Mouse (Mus musculus) embryonic facial prominence, embryonic 14.5 days (tissue): ENCODE data around the gene Chpf. TPM values are rescaled to one million over a fixed set of nuclear protein-coding genes. Genes with fewer than 3 reads are reported as not detected.

Experiments
- ATAC-seq: fragments of 200-750 bp; cut with Nextera tagmentation; 2 replicates; pipeline ENCODE4 v1.8.0; 2017; ENCODE audit warnings: low read depth, moderate number of reproducible peaks, moderate TSS enrichment
- DNase-seq: peaks from one replicate; pipeline ENCODE4 v3.0.0-alpha.2; 2015; ENCODE audit warnings: low spot score
- H3K27ac ChIP-seq: fragments of 300-500 bp; sonication (generic); replicated peaks from 2 replicates; pipeline ENCODE4 v1.5.1; 2014; ENCODE audit warnings: low read depth, mild to moderate bottlenecking, low read length, moderate library complexity
- H3K27me3 ChIP-seq: fragments of 300-500 bp; sonication (generic); replicated peaks from 2 replicates; pipeline ENCODE4 v1.6.1; 2014; ENCODE audit warnings: low read length; ENCODE audit not compliant: control insufficient read depth, insufficient read depth
- H3K36me3 ChIP-seq: fragments of 300-500 bp; sonication (generic); 2 replicates; pipeline ENCODE4 v1.6.1; 2014; ENCODE audit warnings: low read length, mixed read lengths; ENCODE audit not compliant: control insufficient read depth, insufficient read depth
- H3K4me1 ChIP-seq: fragments of 300-500 bp; sonication (generic); 2 replicates; pipeline ENCODE4 v1.6.1; 2014; ENCODE audit warnings: antibody characterized with exemption, low read length; ENCODE audit not compliant: control insufficient read depth, insufficient read depth
- H3K4me2 ChIP-seq: fragments of 300-500 bp; sonication (generic); 2 replicates; pipeline ENCODE4 v1.6.1; 2014; ENCODE audit warnings: low read depth, mild to moderate bottlenecking, low read length, moderate library complexity, mixed read lengths
- H3K4me3 ChIP-seq: fragments of 300-500 bp; sonication (generic); 2 replicates; pipeline ENCODE4 v1.5.1; 2014; ENCODE audit warnings: low read depth, mild to moderate bottlenecking, low read length
- H3K9ac ChIP-seq: fragments of 300-500 bp; sonication (generic); 2 replicates; pipeline ENCODE4 v1.6.1; 2014; ENCODE audit warnings: low read depth, mild to moderate bottlenecking, low read length, moderate library complexity, mixed read lengths
- H3K9me3 ChIP-seq: fragments of 300-500 bp; sonication (generic); 2 replicates; pipeline ENCODE4 v1.6.1; 2016; ENCODE audit warnings: low read length; ENCODE audit not compliant: control insufficient read depth
- WGBS: fragments of 180-500 bp; shearing (Covaris S2); extraction: QIAGEN DNeasy Blood & Tissue Kit; methylation state at CpG from one replicate; pipeline ENCODE4 v1.1.7; 2014; 5-methylcytosine and 5-hydroxymethylcytosine counted together
- polyA plus RNA-seq: library from polyadenylated mRNA; unstranded; fragments of >200 nt; fragmentation: Nextera tagmentation; extraction: Ambion mirVana; gene quantifications from 2 replicates; pipeline ENCODE4 v1.2.1, GENCODE M21; 2014

The Chpf gene
- polyA plus RNA-seq, 1 experiment from 2014 or later = 65.1 TPM

DNA sequence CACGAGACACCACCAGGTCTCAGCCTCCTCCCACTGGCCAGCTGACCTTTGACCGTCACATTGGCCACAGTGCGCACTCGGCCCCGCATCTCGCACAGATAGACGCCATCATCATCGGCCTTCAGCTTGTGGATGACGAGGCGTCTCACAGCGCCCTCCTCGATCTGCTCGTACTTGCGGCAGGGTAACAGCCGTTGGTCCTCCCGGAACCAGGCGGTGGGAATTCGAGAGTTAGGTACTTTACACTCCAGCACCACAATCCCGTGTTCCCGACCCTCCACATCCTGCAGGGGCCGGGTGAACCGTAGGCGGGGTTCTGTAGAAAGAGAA is 24.5 kb upstream of the Chpf start:
- ATAC-seq (no peak), DNase-seq (no peak)
- Histone ChIP-seq H3K4me2 (peak overlapping the region; percentile 96), H3K36me3 (peaks cover 51% of the 10 kb centered on the region), H3K4me3 (peak overlapping the region; percentile 92; the same call in 1 of the 2 replicates), H3K9ac (no peak overlapping the region), H3K9me3 (no peaks in the 10 kb centered on the region), H3K27me3 (no peaks in the 10 kb centered on the region), H3K27ac (no peak overlapping the region), H3K4me1 (peaks cover 24% of the 10 kb centered on the region)
- WGBS = 72% methylated on average over 23 of the region's 23 CpGs

DNA sequence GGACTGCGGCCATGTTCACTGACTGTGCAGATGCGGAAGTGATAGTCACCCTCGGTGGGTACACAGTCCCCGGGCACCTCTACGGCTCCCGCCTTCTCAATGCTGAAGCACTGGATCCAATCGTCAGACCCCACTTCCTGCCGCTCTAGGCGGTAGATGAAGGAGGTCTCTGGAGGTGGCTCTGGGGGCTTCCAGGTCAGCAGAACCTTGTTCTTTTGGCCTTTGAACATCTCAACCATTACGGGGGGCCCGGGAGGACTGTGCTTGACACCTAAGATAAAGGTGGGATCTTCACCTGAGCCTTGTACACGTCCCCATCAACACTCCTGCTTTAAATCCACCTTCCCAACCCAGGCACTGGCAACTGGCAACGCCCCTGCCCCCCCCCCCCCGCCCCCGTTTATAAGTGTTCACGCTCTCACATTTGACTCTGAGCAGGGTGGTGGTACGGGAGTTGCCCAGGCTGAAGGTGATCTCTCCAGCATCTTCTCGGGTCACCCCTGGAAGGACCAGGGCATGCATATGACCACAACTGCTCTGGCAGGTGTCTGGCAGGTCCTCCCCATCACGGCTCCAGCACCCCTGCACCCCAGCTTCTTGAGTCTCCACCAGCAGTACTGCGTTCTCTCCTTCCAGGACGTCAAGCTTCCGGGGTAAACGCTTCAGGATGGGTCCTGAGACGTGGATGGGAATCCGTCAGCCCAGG is 24.0 kb upstream of the Chpf start:
- no peak overlapping the region for H3K9ac ChIP-seq
- no peak overlapping the region for H3K4me3 ChIP-seq
- DNase-seq (no peak), ATAC-seq (no peak)
- WGBS = 88% methylated on average over 22 of the region's 25 CpGs
- H3K36me3 ChIP-seq = peaks cover 56% of the 10 kb centered on the region
- H3K9me3 ChIP-seq = no peaks in the 10 kb centered on the region
- peak overlapping the region; percentile 96 for H3K4me2 ChIP-seq
- no peaks in the 10 kb centered on the region for H3K27me3 ChIP-seq
- H3K27ac ChIP-seq = no peak overlapping the region
- H3K4me1 ChIP-seq = peaks cover 24% of the 10 kb centered on the region

- no peak overlapping the region for H3K4me2 ChIP-seq
- no peak overlapping the region for H3K27ac ChIP-seq
- H3K9ac ChIP-seq = no peak overlapping the region
- ATAC-seq (no peak), DNase-seq (no peak)
- 94% methylated on average over 9 of the region's 9 CpGs for WGBS
- no peaks in the 10 kb centered on the region for H3K27me3 ChIP-seq
- no peak overlapping the region for H3K4me3 ChIP-seq
- no peaks in the 10 kb centered on the region for H3K9me3 ChIP-seq
- peaks cover 68% of the 10 kb centered on the region for H3K36me3 ChIP-seq
- H3K4me1 ChIP-seq = peaks cover 16% of the 10 kb centered on the region
These were observed 22.8 kb upstream of the Chpf start for GRCm38 (mm10) chr1:75501905-75502304.

DNA sequence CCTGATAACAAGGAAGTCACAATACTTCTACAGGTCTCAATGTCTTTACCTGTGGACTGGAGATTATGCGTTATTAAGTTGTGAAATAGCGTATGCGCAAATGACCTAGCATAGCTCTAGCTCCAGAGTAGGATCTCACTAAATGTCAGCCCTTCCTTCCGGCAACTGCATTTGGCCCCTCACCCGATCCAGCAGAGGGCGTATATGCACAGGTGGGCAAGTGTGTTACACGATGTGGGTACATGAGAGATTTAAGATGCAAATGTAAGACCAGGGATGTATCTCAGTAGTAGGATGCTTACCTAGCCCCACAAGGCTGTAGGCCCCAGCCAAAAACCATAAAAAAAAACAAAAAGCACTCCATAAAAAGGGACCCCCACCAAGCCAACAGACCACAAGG is 20.3 kb upstream of the Chpf start:
- H3K27me3 ChIP-seq = no peaks in the 10 kb centered on the region
- H3K27ac ChIP-seq = no peak overlapping the region
- peaks cover 89% of the 10 kb centered on the region for H3K36me3 ChIP-seq
- no peak overlapping the region for H3K9ac ChIP-seq
- WGBS = 82% methylated on average over 7 of the region's 7 CpGs
- ATAC-seq (no peak), DNase-seq (no peak)
- no peak overlapping the region for H3K4me3 ChIP-seq
- H3K4me1 ChIP-seq = peaks cover 3% of the 10 kb centered on the region
- no peak overlapping the region for H3K4me2 ChIP-seq
- no peaks in the 10 kb centered on the region for H3K9me3 ChIP-seq

DNA sequence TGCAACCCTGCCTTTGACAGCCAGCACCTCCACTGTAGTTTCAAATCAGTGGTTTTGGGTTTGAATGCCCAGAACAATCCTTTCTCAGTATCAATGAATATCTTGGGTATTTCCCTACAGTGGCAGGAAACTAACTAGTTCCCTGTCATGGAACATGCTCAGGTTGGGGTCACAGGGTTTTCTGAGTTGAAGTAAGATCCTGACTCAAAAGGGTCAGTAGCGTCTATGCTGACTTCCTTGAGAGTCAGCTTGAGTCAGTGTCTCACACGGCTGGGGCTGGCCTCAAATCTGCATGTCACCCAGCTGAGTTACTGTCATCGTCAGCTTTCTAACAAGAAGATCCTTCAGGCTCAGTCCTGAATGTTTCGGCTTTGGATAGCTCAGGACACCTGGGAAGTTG is 19.8 kb upstream of the Chpf start:
- Histone ChIP-seq H3K9ac (no peak overlapping the region), H3K4me1 (no peaks in the 10 kb centered on the region), H3K36me3 (peaks cover 89% of the 10 kb centered on the region), H3K27me3 (no peaks in the 10 kb centered on the region), H3K4me3 (no peak overlapping the region), H3K4me2 (no peak overlapping the region), H3K27ac (no peak overlapping the region), H3K9me3 (no peaks in the 10 kb centered on the region)
- WGBS = 85% methylated on average over 4 of the region's 4 CpGs
- DNase-seq (no peak), ATAC-seq (no peak)

DNA sequence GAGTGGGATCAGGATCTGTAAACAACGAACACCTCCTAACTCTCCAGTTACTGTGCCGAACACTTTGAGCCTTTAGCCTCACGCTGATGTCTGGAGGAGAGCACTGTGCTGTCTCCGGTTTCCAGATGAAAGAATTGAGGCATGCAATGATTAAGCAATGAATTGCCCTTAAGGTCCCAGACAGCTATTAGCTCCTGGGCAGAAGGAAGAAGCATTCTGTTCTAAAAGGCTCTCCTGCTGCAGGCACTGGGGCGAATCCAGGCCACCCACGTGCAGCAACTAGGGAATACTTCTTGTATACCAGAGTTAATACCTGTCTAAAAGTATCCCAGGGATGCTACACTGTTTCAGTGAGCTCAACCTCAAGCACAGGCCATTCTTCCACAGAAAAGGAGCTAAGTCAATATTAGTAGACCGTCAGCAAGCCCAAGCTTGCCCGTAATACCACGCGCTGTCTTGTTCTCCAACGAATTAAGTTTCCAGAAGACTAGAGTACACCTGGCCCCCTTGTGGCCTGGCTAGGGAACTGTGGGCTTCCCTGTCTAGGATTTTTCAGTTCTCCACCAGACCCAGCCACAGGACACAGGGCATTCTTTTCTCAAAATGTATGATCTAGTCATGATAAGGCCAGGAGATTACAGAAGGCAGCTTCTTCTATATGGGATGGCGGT is 15.9 kb upstream of the Chpf start:
- Histone ChIP-seq H3K4me2 (no peak overlapping the region), H3K9me3 (no peaks in the 10 kb centered on the region), H3K27me3 (no peaks in the 10 kb centered on the region), H3K4me1 (no peaks in the 10 kb centered on the region), H3K4me3 (no peak overlapping the region), H3K36me3 (peaks cover 83% of the 10 kb centered on the region), H3K27ac (peak overlapping the region; percentile 15; the same call in 1 of the 2 replicates), H3K9ac (0 out of 2 replicates have a peak overlapping the region, but pooled peaks have one; percentile 22)
- DNase-seq = peak; percentile 84
- 54% methylated on average over 12 of the region's 12 CpGs for WGBS
- peak; percentile 56 for ATAC-seq

- Histone ChIP-seq H3K9me3 (no peaks in the 10 kb centered on the region), H3K9ac (no peak overlapping the region), H3K4me3 (no peak overlapping the region), H3K27me3 (0 out of 2 replicates have a peak, but pooled peaks cover 5% of the 10 kb centered on the region), H3K36me3 (peaks cover 72% of the 10 kb centered on the region), H3K4me2 (no peak overlapping the region), H3K27ac (no peak overlapping the region), H3K4me1 (0 out of 2 replicates have a peak, but pooled peaks cover 4% of the 10 kb centered on the region)
- ATAC-seq (no peak), DNase-seq (no peak)
- 44% methylated on average over 22 of the region's 24 CpGs for WGBS
These were observed 13.6 kb upstream of the Chpf start for GRCm38 (mm10) chr1:75492579-75493170.

DNA sequence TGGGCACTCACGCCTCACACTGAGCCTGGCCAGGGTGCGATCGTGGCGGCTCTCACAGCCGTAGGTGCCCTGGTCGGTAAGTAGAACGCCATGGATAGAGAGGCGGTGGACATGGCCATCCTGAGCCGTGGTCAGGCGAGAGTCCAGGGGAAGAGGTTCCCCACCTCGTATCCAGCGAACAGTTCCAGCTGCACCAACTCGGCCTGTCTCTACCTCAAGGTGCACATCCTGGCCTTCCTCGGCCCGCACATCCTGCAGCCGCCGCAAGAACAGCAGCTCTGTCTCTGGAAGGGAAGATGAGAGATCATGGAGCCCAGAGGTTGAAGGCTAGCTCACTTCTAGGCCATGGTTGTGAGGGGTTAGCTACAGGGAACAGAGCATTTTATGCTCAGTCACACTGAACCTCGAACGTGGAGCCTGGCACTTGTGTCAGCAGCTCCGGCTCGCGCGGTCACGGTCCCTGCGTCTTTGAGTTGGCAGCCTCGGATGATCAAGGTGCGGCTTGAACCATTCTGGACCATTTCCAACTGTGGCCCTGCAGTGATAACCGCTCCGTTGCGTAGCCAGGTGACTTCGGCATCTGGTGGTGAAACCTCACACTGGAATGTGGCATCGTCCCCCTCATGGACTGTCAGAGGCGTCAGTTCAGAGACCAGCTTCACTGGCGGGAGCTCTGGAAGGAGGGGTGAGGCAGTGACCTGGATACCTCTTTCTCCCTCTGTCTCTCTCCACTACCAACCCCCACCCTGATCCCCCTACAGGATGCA is 11.9 kb upstream of the Chpf start:
- no peak for DNase-seq
- Histone ChIP-seq H3K27me3 (peaks cover 21% of the 10 kb centered on the region), H3K27ac (no peak overlapping the region), H3K4me3 (no peak overlapping the region), H3K36me3 (peaks cover 55% of the 10 kb centered on the region), H3K4me1 (peaks cover 16% of the 10 kb centered on the region), H3K9me3 (no peaks in the 10 kb centered on the region), H3K9ac (no peak overlapping the region), H3K4me2 (no peak overlapping the region)
- WGBS = 88% methylated on average over 34 of the region's 34 CpGs
- no peak for ATAC-seq
